Mouse (Mus musculus) left cerebral cortex, adult 2 months (tissue): ENCODE data around the gene Dcaf4. TPM values are rescaled to one million over a fixed set of nuclear protein-coding genes. Genes with fewer than 3 reads are reported as not detected.

ENCODE experiments used
- DNase-seq, 2 experiments: peaks; one replicate each; pipeline ENCODE4 v3.0.0; 2021 to 2022; ENCODE audit warnings: low spot score in 2 of 2, mixed read lengths in 1 of 2; ENCODE audit errors: extremely low spot score in 1 of 2
- H3K27ac ChIP-seq: fragments of 200-600 bp; 2 replicates; pipeline ENCODE4 v1.8.1; 2022
- H3K4me3 ChIP-seq: fragments of 200-600 bp; 2 replicates; pipeline ENCODE4 v1.8.1; 2022
- CTCF ChIP-seq: fragments of 200-600 bp; IDR thresholded peaks from 2 replicates; pipeline ENCODE4 v1.8.1; 2022; ENCODE audit warnings: antibody characterized with exemption, mild to moderate bottlenecking, moderate library complexity
- intact Hi-C: fragments of 180-260 bp; cut with DNase I; formaldehyde crosslinking; loops from one replicate; pipeline ENCODE4 v1.15.1; 2025
- total RNA-seq, 2 experiments: library from RNA; stranded (reverse); gene quantifications; 2 replicates each; pipeline ENCODE4 v1.2.3; 2021

The Dcaf4 gene
- total RNA-seq, 2 experiments from 2014 or later: 31.6 to 32.3 TPM

DNA sequence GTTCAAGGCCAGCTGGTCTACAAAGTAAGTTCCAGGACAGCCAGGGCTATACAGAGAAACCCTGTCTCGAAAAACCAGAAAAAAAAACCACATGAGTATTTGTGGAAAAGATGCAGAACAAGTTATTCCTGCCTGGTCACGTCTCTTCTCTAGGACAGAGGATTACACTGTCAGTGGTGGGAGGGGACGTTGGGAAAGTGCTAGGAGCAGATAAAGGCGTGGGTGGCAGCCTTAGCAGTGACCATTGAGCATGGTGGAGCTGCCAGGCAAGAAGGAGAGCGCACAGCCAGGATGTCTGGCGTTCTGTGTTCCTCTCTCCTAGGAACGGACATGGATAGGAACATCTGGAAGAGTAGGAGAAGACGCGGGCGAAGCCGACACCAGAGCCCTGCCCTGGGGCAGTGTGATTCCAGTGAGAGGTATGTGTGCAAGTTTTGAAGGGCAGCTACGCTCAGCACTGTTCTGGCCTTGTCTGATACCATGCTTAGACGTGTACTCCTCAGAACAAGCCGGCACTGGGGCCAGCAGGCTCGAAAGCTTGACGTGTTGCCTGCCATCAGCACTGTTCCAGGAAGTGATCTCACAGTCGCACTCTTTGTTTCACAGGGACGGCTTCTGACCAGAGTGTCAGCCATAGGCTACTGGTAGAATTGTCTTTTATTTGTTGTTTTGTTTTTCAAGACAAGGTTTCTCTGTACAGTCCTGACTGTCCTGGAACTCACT, 5.7 kb downstream of the Dcaf4 start:
- no peak for DNase-seq
- intact Hi-C loops: no loop called here
- Histone ChIP-seq H3K27ac (no peak overlapping the region; the same call in 1 of the 2 replicates), H3K4me3 (no peak overlapping the region)
- no peak for TF ChIP-seq CTCF

DNA sequence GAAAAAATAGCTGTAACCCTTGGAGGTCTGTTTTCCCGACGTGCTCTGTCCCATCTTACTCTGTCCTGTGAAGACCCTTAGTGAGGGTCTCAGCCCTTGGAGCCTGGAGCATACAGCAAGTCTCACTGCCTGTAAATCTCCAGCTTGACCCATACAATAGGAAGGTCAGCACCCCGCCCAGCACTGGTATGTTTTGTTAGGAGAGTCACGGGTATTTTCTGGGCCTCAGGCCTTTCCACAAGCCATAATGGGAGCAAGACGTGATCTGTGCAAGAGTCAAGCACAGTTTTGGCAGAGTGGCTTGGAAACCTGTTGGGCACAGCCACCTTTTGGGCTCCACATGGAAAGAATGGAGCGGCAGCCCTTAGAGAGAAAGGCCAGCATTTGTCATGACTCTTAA, 7.5 kb downstream of the Dcaf4 start:
- intact Hi-C loops: no loop called here
- no peak for TF ChIP-seq CTCF
- no peak for DNase-seq
- Histone ChIP-seq H3K4me3 (no peak overlapping the region), H3K27ac (no peak overlapping the region)

DNA sequence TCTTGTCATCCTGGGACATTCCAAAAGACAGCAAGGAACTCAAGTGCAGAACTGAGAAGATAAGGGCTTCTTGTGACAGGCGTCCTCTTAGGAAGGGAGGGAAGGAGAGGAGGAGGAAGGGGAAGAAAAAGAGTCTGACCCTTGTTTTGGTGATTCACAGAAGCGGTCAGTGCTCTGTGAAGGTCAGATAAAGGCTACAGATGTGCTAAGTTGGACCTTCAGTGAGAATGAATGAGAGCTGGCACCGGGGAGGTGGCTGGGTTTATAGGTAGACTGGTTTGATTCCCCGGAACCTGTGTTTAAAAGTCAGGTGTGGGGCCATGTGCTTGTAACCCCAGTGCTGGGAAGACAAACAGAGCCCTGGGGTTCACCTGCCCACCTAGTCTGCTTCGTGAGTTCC, 8.4 kb downstream of the Dcaf4 start:
- no peak overlapping the region for H3K27ac ChIP-seq
- TF ChIP-seq CTCF: no peak
- H3K4me3 ChIP-seq: no peak overlapping the region
- no peak for DNase-seq
- intact Hi-C loops: no loop called here

DNA sequence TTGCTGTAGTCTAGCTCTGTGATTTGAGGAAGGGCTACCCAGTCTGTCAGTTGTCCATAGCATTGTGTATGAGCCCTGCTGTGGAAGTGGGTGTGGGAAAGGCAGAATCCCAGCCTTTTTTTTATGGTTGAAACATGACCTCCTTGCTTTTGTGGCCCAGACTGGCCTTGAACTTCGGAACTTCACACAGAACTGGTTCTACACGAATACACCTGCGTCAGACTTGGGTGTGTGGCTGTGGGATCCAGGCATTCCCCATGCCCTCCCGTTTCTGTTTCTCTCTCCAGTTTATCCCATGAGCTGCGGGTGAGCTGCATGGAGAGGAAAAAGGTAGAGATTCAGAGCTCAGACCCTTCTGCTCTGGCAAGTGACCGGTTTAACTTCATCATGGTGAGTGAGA, 11.7 kb downstream of the Dcaf4 start:
- no peak for DNase-seq
- H3K4me3 ChIP-seq: no peak overlapping the region
- H3K27ac ChIP-seq: no peak overlapping the region
- intact Hi-C loops: no loop called here
- TF ChIP-seq CTCF: no peak

DNA sequence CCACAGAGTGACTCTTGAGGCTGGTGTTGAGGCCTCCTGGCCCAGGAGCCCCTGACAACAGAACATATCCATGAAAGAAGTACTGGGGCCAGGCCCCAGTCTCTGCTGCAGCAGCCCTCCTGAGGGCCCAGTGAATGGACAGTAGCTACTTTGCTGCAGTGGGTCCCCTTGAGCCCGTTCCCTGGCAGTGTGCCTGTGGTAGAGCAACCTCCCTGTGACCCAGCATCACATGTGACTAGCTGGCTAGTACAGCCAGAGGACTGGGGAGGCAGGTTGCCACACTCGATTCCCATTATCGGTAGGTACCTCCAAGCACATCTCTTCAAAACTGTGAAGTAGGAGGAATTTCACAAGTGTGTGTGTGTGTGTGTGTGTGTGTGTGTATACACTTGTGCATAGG, 12.7 kb downstream of the Dcaf4 start:
- intact Hi-C loops: no loop called here
- no peak overlapping the region for H3K27ac ChIP-seq
- no peak for TF ChIP-seq CTCF
- no peak overlapping the region for H3K4me3 ChIP-seq
- no peak for DNase-seq

DNA sequence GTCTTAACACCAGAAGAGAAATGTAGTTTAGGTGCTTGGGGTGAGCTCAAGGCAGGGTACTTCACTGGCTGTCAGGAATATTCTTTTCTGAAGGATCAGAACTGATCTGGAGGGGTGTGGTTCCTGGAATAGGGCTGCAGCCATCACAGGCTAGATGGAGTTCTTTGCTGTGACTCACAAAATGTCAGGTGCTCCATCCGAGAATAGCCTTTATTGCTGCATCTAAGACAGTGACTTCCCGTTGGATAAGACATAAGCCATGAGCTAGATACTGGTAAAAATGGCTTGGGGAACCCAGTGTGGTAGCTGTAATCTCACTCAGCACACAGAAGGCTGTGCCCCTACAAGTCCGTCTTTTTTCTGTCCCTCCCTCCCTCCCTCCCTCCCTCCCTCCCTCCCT, 13.9 kb downstream of the Dcaf4 start:
- no peak for DNase-seq
- Histone ChIP-seq H3K4me3 (no peak overlapping the region), H3K27ac (no peak overlapping the region; the same call in 1 of the 2 replicates)
- no peak for TF ChIP-seq CTCF
- intact Hi-C loops: no loop called here

DNA sequence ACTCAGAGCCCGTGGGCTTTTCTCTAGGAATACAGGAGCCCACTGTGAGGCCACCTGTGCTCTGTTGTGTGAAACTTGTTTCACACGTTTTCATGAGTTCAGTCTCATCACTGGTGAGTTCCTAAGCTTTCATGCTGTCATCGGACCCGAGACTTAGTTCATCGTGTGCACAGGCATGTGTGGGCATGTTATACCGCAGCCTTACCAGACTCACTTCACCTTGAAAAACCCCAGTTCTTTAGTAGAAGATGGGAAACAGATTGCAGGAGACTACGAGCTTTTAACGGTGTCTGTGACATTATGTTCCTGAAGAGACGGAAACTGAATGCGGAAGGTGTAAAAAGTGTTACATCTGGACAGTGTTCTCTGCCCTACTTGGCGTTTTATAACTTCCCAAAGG, 15.2 kb downstream of the Dcaf4 start:
- no peak overlapping the region for H3K4me3 ChIP-seq
- intact Hi-C loops: no loop called here
- peak overlapping the region; percentile 50 for H3K27ac ChIP-seq
- DNase-seq: no peak
- TF ChIP-seq CTCF: no peak

DNA sequence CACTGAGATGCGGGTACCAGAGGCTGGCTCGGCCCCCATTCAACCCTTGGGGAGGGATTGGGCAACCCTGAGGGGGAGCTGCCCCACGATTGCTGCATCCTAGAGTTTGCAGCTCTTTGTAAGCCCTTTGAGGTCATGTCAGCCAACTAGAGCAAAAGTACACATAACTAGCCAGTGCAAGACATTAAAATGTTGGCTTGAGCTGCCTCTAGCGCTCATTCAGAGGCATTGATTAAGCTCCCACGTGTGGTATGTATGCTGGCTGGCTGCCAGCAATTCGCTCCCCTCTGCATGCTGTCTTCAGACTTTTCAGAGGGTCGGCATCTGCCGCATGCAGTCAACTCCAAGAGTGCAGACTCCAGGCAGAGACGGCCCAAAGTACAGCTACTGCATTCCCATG, 15.8 kb downstream of the Dcaf4 start:
- intact Hi-C loops: no loop called here
- no peak overlapping the region for H3K27ac ChIP-seq
- no peak for TF ChIP-seq CTCF
- DNase-seq: no peak
- H3K4me3 ChIP-seq: no peak overlapping the region

DNA sequence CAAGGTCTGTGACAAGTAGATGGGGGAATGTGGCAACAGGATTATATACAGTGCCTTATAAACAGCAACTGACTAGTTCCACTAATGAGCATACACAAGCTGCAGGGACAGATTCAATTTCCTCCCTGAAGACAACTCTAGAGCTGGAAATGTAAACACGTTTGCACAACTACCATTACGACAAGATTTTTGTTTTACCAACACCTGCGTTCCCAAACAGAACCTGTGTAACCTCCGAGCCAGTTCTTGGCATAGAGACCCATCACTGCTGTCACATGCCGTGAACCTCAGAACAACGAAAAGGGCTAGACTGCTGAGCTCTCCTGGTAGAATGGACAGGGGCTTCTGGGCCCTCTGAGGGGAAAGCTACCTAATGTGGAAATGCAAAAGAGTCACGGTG, 23.7 kb downstream of the Dcaf4 start:
- intact Hi-C loops: no loop called here
- TF ChIP-seq CTCF: no peak
- Histone ChIP-seq H3K27ac (no peak overlapping the region), H3K4me3 (no peak overlapping the region)
- DNase-seq: no peak

DNA sequence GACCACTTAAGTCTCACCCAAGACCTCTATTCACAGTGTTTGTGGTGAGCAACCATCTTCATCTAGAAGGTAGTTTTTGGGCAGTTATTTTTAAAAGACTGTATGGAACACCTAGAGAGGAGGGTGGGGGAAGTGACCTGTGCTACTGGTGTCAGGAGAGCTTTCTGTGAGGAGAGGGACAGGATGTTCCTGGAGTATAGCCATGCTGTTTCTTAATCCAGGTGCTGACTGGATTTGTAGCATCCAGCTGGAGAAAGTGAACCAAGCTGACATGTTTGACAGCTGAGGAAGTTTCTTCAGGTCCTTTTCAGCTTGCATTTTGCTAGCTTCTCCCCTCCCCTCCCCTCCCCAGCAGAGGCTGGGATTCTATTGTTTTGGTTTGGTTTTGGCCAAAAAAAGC, 24.5 kb downstream of the Dcaf4 start:
- TF ChIP-seq CTCF: no peak
- intact Hi-C loops: no loop called here
- Histone ChIP-seq H3K4me3 (no peak overlapping the region), H3K27ac (no peak overlapping the region)
- DNase-seq: no peak

DNA sequence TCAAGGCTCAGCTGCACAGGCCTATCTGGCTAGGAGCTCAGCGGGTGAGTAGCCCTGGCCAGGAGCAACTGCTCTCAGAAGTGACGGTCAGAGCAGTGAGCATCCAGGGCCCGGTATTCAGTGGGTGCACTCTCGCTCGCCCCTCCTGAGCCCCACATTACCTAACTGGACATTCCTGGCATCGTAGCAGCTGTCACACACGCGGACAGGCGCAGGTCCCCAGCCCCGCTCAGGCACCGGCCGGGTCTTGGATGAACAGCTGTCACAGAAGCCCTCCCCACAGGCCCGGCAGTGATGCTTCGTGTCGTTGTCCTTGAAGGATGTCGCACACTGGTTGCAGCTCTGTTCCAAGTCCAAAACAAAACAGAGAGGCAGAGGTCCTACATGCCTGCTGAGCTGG, 31.0 kb downstream of the Dcaf4 start:
- no peak for DNase-seq
- no peak for TF ChIP-seq CTCF
- intact Hi-C loops: no loop called here

DNA sequence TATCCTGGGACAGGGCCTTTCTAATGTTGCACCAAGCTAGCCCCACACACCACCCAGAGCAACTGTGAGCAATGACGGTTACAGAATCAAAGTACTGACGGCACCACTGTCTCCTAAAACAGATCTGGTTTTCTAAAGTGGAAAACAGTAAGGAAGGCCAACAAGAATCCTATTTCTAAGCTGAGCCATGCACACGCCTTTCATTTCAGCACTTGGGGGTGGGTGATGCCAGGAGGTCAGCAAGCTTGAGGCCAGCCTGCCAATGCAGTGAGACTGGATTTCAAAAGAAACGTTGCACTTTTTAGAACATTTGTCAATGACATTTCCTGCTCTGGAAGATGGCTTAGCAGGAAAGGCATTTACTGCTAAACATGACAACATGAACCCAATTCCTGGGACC, 33.5 kb downstream of the Dcaf4 start:
- no peak for DNase-seq
- Histone ChIP-seq H3K27ac (no peak overlapping the region), H3K4me3 (no peak overlapping the region)
- intact Hi-C loops: no loop called here
- TF ChIP-seq CTCF: no peak

More for the DNA sequence above, 31.0 kb downstream of the Dcaf4 start:
- no peak overlapping the region for H3K4me3 ChIP-seq
- H3K27ac ChIP-seq: no peak overlapping the region

DNA sequence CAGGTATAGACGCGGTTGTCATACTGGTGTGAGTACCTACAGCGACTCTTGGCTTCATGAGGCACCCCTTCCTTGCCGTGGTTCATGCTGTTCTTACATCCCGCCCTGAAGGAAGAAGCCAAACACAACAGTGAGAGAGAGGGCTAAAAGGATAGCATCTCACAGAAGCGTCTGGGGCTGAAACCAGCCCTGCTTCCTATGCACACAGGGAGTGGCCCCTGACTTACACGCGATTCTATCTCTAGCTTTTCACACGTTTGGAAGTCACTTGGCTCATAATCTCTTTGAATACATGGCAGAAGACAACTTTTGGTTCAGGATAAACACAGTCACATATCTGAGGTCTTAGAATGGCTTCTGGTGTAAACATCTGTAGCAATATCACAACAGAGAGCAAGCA, 35.3 kb downstream of the Dcaf4 start:
- no peak for DNase-seq
- intact Hi-C loops: no loop called here
- H3K4me3 ChIP-seq: no peak overlapping the region
- no peak overlapping the region for H3K27ac ChIP-seq
- TF ChIP-seq CTCF: no peak

DNA sequence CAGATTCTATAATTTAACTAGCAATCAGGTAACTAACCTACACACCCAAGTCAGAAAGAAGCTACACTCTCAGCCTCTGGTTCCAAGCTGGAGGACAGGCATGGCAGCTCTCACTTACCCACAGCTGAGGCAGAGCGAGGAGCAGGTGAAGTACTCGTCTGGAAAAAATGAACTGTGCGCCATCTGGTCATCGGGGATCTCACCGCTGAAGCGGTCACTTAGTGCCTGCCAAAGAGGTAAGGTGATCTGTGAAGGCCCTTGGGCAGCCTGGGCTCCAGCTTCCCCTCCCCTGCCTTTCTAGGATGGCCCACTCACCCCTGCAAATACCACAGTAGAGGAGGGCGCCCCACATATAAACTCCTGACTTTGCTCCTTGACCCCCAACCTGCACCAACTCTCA, 38.2 kb downstream of the Dcaf4 start:
- H3K4me3 ChIP-seq: no peak overlapping the region
- DNase-seq: no peak
- TF ChIP-seq CTCF: no peak
- H3K27ac ChIP-seq: no peak overlapping the region
- intact Hi-C loops: no loop called here
